In genomic region chr17:26560526-26561289, GRCm38 (mm10) we compare ENCODE assay signal across 7 mouse cellular contexts. TPM values are rescaled to one million over a fixed set of nuclear protein-coding genes. Genes with fewer than 3 reads are reported as not detected.
DNase-seq lines count a peak whose midpoint lies in the region; ATAC-seq and TF ChIP-seq lines count a peak whose summit lies in the region.

No protein-coding gene starts in this region.

- no peaks in the 10 kb centered on the region for H3K9me3 ChIP-seq in hindbrain, postnatal 0 days (ENCODE audit: low read length)
- H3K9me3 ChIP-seq in midbrain, postnatal 0 days (ENCODE audit: low read length): no peaks in the 10 kb centered on the region

- peak; percentile 30; the same call in 1 of the 2 replicates for ATAC-seq in hindbrain, postnatal 0 days
- no peak for ATAC-seq in midbrain, postnatal 0 days (ENCODE audit: low FRiP score)

- WGBS in hindbrain, postnatal 0 days: 30% methylated on average over 9 of the region's 9 CpGs
- 28% methylated on average over 9 of the region's 9 CpGs for WGBS in midbrain, postnatal 0 days

- H3K27ac ChIP-seq in hindbrain, postnatal 0 days: peak overlapping the region; percentile 86
- peak overlapping the region; percentile 74 for H3K27ac ChIP-seq in midbrain, postnatal 0 days (ENCODE audit: low read depth, low read length)

- H3K4me1 ChIP-seq in hindbrain, postnatal 0 days (ENCODE audit: insufficient read depth, low read length): peaks cover 20% of the 10 kb centered on the region
- H3K4me1 ChIP-seq in midbrain, postnatal 0 days (ENCODE audit: insufficient read depth, low read length): peaks cover 13% of the 10 kb centered on the region

- peak overlapping the region; percentile 96 for H3K4me2 ChIP-seq in hindbrain, postnatal 0 days (ENCODE audit: low read depth, low read length)
- peak overlapping the region; percentile 84 for H3K4me2 ChIP-seq in midbrain, postnatal 0 days (ENCODE audit: low read depth, low read length, poor library complexity, severe bottlenecking)

- no peak for TF ChIP-seq CTCF in hindbrain, postnatal 0 days (IDR thresholded peaks at IDR 0.05; ENCODE audit: low read depth)
- no peak for TF ChIP-seq CTCF in midbrain, postnatal 0 days (IDR thresholded peaks at IDR 0.05)

- DNase-seq in thymus, postnatal 0 days (ENCODE audit: low spot score): peak; percentile 75
- no peak for DNase-seq in thymus, postnatal 4 days
- DNase-seq in c-Kit-positive CD71-positive TER-119-negative erythroid progenitor cells, embryonic 14.5 days (ENCODE audit: low read depth): peak; percentile 40
- DNase-seq in hindbrain, postnatal 0 days (ENCODE audit: low spot score): no peak
- no peak for DNase-seq in midbrain, postnatal 0 days (ENCODE audit: low spot score)
- DNase-seq in cerebellum, postnatal 4 days (ENCODE audit: low spot score in 2 of 2): no peak
- DNase-seq in gastrocnemius, postnatal 25 days: no peak

- peak overlapping the region; percentile 86 for H3K9ac ChIP-seq in hindbrain, postnatal 0 days (replicated peaks; ENCODE audit: low read length)
- H3K9ac ChIP-seq in midbrain, postnatal 0 days (replicated peaks; ENCODE audit: low read length, poor library complexity, severe bottlenecking): peak overlapping the region; percentile 86

- peak overlapping the region; percentile 71 for H3K4me3 ChIP-seq in hindbrain, postnatal 0 days (ENCODE audit: low read length)
- H3K4me3 ChIP-seq in midbrain, postnatal 0 days (ENCODE audit: low read depth, low read length): peak overlapping the region; percentile 65

- H3K36me3 ChIP-seq in hindbrain, postnatal 0 days (ENCODE audit: insufficient read depth, low read length): no peaks in the 10 kb centered on the region
- peaks cover 7% of the 10 kb centered on the region for H3K36me3 ChIP-seq in midbrain, postnatal 0 days (ENCODE audit: insufficient read depth, low read length)

- H3K27me3 ChIP-seq in hindbrain, postnatal 0 days (ENCODE audit: insufficient read depth, low read length): no peaks in the 10 kb centered on the region
- no peaks in the 10 kb centered on the region for H3K27me3 ChIP-seq in midbrain, postnatal 0 days (ENCODE audit: insufficient read depth, low read length)

RNA-seq across cellular contexts. Expression of gene Ergic1, which starts 0.6 kb away (rescaled TPM):
- polyA plus RNA-seq in thymus, postnatal 0 days (2015; fragmentation: Nextera tagmentation; extraction: Ambion mirVana): 64.6 and 70.2 TPM in 2 replicates
- 235 and 250 TPM in 2 replicates for total RNA-seq in hindbrain, postnatal 0 days (2014; rRNA removed)
- 81.2 and 93.5 TPM in 2 replicates for polyA plus RNA-seq in hindbrain, postnatal 0 days (2015; fragmentation: Nextera tagmentation; extraction: Ambion mirVana)
- 202 and 216 TPM in 2 replicates for total RNA-seq in midbrain, postnatal 0 days (2014; rRNA removed)
- 99.6 and 103 TPM in 2 replicates for polyA plus RNA-seq in midbrain, postnatal 0 days (2015; fragmentation: Nextera tagmentation; extraction: Ambion mirVana)
- 10 to 100 TPM; 52.0 to 61.0 TPM for total RNA-seq in gastrocnemius, postnatal 25 days (2021)

RNA-seq across cellular contexts. Expression of gene Dusp1, which starts 1.2 kb away (rescaled TPM):
- 22.4 and 26.4 TPM in 2 replicates for polyA plus RNA-seq in thymus, postnatal 0 days (2015; fragmentation: Nextera tagmentation; extraction: Ambion mirVana)
- total RNA-seq in hindbrain, postnatal 0 days (2014; rRNA removed): 50.5 and 51.4 TPM in 2 replicates
- 25.3 and 27.0 TPM in 2 replicates for polyA plus RNA-seq in hindbrain, postnatal 0 days (2015; fragmentation: Nextera tagmentation; extraction: Ambion mirVana)
- total RNA-seq in midbrain, postnatal 0 days (2014; rRNA removed): 42.0 and 46.8 TPM in 2 replicates
- polyA plus RNA-seq in midbrain, postnatal 0 days (2015; fragmentation: Nextera tagmentation; extraction: Ambion mirVana): 25.5 and 26.0 TPM in 2 replicates
- total RNA-seq in gastrocnemius, postnatal 25 days (2021): 10 to 100 TPM; 49.2 to 82.2 TPM

Comparison
In these comparisons a context has a peak if more than half of its experiments do, and no peak if none do; other contexts are left out.
1. DNase-seq: peak in thymus, postnatal 0 days (single experiment) and c-Kit-positive CD71-positive TER-119-negative erythroid progenitor cells, embryonic 14.5 days (single experiment); none in thymus, postnatal 4 days (single experiment), hindbrain, postnatal 0 days (single experiment), midbrain, postnatal 0 days (single experiment), cerebellum, postnatal 4 days (0 of 2) and gastrocnemius, postnatal 25 days (single experiment).